Mouse (Mus musculus): ENCODE measurements at regions not wholly inside any gene's neighbourhood (a gene's known extent, or its start where the extent isn't known, plus 50 kb on each side); places are given as distances from the start of the nearest gene placed in this dataset.

GRCm38 (mm10) chr8:126723259-126724122 is 129.7 kb upstream of the Irf2bp2 start:
- no peak for TF ChIP-seq CTCF (IDR thresholded peaks at IDR 0.05; ENCODE audit: low read depth, low read length)
- no peak for TF ChIP-seq POLR2A (IDR thresholded peaks at IDR 0.05; ENCODE audit: insufficient read depth, low read length)
- TF ChIP-seq EP300 (IDR thresholded peaks at IDR 0.05; ENCODE audit: insufficient read depth, low read depth, low read length), result no peak
